Mouse (Mus musculus): Measurements from ENCODE around the gene Furin. TPM values are rescaled to one million over a fixed set of nuclear protein-coding genes. Genes with fewer than 3 reads are reported as not detected.

Furin gene
- polyA plus RNA-seq, 1 experiment from 2014 or later: 3.9 TPM

DNA sequence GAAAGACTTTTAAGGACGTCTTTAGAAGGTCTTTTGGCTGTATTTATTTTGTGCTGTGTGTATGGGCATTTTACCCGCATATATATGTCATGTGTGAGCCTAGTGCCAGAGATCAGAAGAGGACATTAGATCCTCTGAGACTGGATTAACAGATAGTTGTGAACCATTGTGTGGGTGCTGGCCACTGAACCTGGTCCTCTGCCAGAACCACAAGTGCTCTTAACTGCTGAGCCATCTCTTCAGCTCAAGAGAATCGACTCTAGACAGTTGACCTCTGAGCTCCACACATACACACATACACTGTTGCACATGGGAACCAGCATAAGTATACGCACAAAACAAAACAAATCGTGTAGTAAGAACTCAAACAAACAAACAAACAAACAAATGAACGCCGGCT, 31.3 kb upstream of the Furin start:
- Histone ChIP-seq H3K4me3 (ENCODE audit: low read depth, low read length) (no peak overlapping the region), H3K9me3 (replicated peaks; ENCODE audit: control insufficient read depth, low read length) (no peaks in the 10 kb centered on the region), H3K36me3 (ENCODE audit: control insufficient read depth, insufficient read depth, low read length) (no peaks in the 10 kb centered on the region), H3K27me3 (replicated peaks; ENCODE audit: control insufficient read depth, insufficient read depth, low read length) (no peaks in the 10 kb centered on the region), H3K27ac (ENCODE audit: low read depth, low read length) (no peak overlapping the region), H3K4me1 (ENCODE audit: control insufficient read depth, insufficient read depth, low read length) (no peaks in the 10 kb centered on the region), H3K9ac (ENCODE audit: low read length) (no peak overlapping the region), H3K4me2 (ENCODE audit: low read length) (no peak overlapping the region)
- 92% methylated on average over 7 of the region's 7 CpGs for WGBS
- no peak for DNase-seq (ENCODE audit: low spot score)
- ATAC-seq: no peak

DNA sequence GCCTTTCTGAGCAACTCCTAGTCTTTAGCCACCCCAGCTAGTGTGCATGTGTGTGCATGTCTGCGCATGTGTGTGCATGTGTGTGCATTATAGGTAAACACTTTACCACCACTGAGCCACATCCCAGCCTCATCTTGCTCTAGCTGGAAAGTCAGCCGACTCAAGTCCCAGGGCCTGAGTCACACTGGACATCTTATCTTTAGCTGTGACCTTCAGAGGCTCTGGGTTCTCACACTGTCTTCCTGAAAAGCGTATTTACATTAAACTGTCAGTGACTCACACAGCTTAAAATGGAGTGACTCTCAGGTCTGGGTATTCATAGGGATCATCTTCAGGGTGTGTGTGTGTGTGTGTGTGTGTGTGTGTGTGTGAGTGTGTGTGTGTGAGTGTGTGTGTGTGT, 30.4 kb upstream of the Furin start:
- Histone ChIP-seq H3K9me3 (replicated peaks; ENCODE audit: control insufficient read depth, low read length) (no peaks in the 10 kb centered on the region), H3K27me3 (replicated peaks; ENCODE audit: control insufficient read depth, insufficient read depth, low read length) (no peaks in the 10 kb centered on the region), H3K27ac (ENCODE audit: low read depth, low read length) (no peak overlapping the region), H3K4me3 (ENCODE audit: low read depth, low read length) (no peak overlapping the region), H3K4me2 (ENCODE audit: low read length) (no peak overlapping the region), H3K4me1 (ENCODE audit: control insufficient read depth, insufficient read depth, low read length) (no peaks in the 10 kb centered on the region), H3K36me3 (ENCODE audit: control insufficient read depth, insufficient read depth, low read length) (no peaks in the 10 kb centered on the region), H3K9ac (ENCODE audit: low read length) (no peak overlapping the region)
- DNase-seq (ENCODE audit: low spot score) (no peak), ATAC-seq (no peak)
- WGBS: 88% methylated on average over 3 of the region's 3 CpGs

DNA sequence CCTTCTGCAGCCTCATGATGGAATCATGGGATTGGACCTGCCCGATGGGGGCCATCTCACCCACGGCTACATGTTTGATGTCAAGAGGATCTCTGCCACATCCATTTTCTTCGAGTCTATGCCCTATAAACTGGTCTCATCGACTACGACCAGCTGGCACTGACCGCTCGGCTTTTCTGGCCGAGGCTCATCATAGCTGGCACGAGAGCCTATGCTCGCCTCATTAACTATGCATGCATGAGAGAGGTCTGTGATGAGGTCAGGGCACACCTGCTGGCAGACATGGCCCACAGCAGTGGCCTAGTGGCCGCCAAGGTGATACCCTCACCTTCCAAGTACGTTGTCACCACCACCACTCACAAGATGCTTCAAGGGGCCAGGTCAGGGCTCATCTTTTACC, 24.4 kb upstream of the Furin start:
- ATAC-seq: no peak
- H3K4me1 ChIP-seq (ENCODE audit: control insufficient read depth, insufficient read depth, low read length): no peaks in the 10 kb centered on the region
- DNase-seq (ENCODE audit: low spot score): no peak
- WGBS: 90% methylated on average over 12 of the region's 12 CpGs
- H3K4me3 ChIP-seq (ENCODE audit: low read depth, low read length): no peak overlapping the region
- no peaks in the 10 kb centered on the region for H3K36me3 ChIP-seq (ENCODE audit: control insufficient read depth, insufficient read depth, low read length)
- H3K9ac ChIP-seq (ENCODE audit: low read length): no peak overlapping the region
- no peaks in the 10 kb centered on the region for H3K27me3 ChIP-seq (replicated peaks; ENCODE audit: control insufficient read depth, insufficient read depth, low read length)
- H3K9me3 ChIP-seq (replicated peaks; ENCODE audit: control insufficient read depth, low read length): no peaks in the 10 kb centered on the region
- no peak overlapping the region for H3K27ac ChIP-seq (ENCODE audit: low read depth, low read length)
- no peak overlapping the region for H3K4me2 ChIP-seq (ENCODE audit: low read length)

DNA sequence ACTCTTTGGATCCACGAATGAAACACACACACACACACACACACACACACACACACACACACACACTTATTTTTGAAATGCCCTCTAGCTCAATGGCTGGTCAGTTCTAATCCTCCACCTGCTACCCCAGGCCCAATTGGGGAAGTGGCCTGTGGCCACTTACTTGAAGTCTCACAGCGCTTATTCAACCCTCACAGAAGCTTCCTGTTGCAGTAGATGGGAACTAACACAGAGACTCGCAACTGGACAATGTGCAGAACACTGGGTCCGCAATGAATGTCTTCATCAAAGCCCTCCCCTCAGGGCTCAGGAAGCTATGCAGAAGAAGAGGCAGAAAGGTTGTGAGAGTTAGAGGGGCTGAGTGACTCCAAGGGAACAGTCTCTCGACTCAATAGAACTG, 22.5 kb upstream of the Furin start:
- H3K36me3 ChIP-seq (ENCODE audit: control insufficient read depth, insufficient read depth, low read length): no peaks in the 10 kb centered on the region
- H3K27me3 ChIP-seq (replicated peaks; ENCODE audit: control insufficient read depth, insufficient read depth, low read length): no peaks in the 10 kb centered on the region
- H3K27ac ChIP-seq (ENCODE audit: low read depth, low read length): no peak overlapping the region
- no peaks in the 10 kb centered on the region for H3K9me3 ChIP-seq (replicated peaks; ENCODE audit: control insufficient read depth, low read length)
- ATAC-seq (no peak), DNase-seq (ENCODE audit: low spot score) (no peak)
- 84% methylated on average over 5 of the region's 5 CpGs for WGBS
- H3K4me1 ChIP-seq (ENCODE audit: control insufficient read depth, insufficient read depth, low read length): no peaks in the 10 kb centered on the region
- H3K4me2 ChIP-seq (ENCODE audit: low read length): no peak overlapping the region
- no peak overlapping the region for H3K4me3 ChIP-seq (ENCODE audit: low read depth, low read length)
- no peak overlapping the region for H3K9ac ChIP-seq (ENCODE audit: low read length)

DNA sequence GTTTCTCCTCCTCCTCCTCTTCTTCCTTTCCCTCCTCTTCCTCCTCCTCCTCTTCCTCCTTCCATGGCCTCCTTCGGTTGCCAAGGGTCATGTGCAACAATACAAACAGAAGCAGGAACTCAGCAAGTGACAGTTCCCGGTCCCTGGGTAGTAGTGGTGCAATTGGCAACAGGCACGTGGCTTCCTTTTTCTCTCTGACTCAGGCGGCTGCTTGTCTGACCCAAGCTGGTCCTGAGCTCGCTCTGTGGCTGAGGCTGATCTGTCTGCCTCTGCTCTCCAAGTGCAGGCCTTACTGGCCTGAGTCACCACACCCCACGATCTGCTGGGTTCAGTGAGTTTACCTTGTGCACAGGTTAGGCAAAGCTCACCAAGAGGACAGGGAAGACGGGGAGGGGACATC, 21.1 kb upstream of the Furin start:
- WGBS: 85% methylated on average over 7 of the region's 7 CpGs
- Histone ChIP-seq H3K4me2 (ENCODE audit: low read length) (no peak overlapping the region), H3K36me3 (ENCODE audit: control insufficient read depth, insufficient read depth, low read length) (no peaks in the 10 kb centered on the region), H3K27me3 (replicated peaks; ENCODE audit: control insufficient read depth, insufficient read depth, low read length) (no peaks in the 10 kb centered on the region), H3K9me3 (replicated peaks; ENCODE audit: control insufficient read depth, low read length) (no peaks in the 10 kb centered on the region), H3K4me3 (ENCODE audit: low read depth, low read length) (no peak overlapping the region), H3K9ac (ENCODE audit: low read length) (no peak overlapping the region), H3K4me1 (ENCODE audit: control insufficient read depth, insufficient read depth, low read length) (no peaks in the 10 kb centered on the region), H3K27ac (ENCODE audit: low read depth, low read length) (no peak overlapping the region)
- ATAC-seq (no peak), DNase-seq (ENCODE audit: low spot score) (no peak)

DNA sequence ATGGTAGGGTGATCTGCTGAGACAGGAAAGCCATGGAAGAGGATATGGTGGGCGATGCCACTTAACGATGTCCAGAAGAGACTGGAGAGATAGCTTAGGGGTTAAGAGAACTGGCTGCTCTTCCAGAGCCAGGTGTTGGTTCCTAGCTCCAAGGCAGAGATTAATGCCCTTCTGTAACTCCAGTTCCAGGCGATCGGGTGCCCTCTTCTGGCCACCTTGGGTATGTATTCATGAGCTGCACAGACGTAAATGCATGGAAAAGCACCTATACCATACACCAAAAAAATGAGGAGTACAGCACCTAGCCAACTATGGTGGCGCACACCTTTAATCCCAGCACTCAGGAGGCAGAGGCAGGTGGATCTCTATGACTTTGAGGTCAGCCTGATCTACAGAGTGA, 19.5 kb upstream of the Furin start:
- no peak overlapping the region for H3K9ac ChIP-seq (ENCODE audit: low read length)
- H3K4me2 ChIP-seq (ENCODE audit: low read length): no peak overlapping the region
- DNase-seq (ENCODE audit: low spot score) (no peak), ATAC-seq (no peak)
- H3K36me3 ChIP-seq (ENCODE audit: control insufficient read depth, insufficient read depth, low read length): no peaks in the 10 kb centered on the region
- no peaks in the 10 kb centered on the region for H3K27me3 ChIP-seq (replicated peaks; ENCODE audit: control insufficient read depth, insufficient read depth, low read length)
- H3K9me3 ChIP-seq (replicated peaks; ENCODE audit: control insufficient read depth, low read length): no peaks in the 10 kb centered on the region
- WGBS: 86% methylated on average over 6 of the region's 6 CpGs
- no peak overlapping the region for H3K4me3 ChIP-seq (ENCODE audit: low read depth, low read length)
- H3K27ac ChIP-seq (ENCODE audit: low read depth, low read length): no peak overlapping the region
- H3K4me1 ChIP-seq (ENCODE audit: control insufficient read depth, insufficient read depth, low read length): no peaks in the 10 kb centered on the region

DNA sequence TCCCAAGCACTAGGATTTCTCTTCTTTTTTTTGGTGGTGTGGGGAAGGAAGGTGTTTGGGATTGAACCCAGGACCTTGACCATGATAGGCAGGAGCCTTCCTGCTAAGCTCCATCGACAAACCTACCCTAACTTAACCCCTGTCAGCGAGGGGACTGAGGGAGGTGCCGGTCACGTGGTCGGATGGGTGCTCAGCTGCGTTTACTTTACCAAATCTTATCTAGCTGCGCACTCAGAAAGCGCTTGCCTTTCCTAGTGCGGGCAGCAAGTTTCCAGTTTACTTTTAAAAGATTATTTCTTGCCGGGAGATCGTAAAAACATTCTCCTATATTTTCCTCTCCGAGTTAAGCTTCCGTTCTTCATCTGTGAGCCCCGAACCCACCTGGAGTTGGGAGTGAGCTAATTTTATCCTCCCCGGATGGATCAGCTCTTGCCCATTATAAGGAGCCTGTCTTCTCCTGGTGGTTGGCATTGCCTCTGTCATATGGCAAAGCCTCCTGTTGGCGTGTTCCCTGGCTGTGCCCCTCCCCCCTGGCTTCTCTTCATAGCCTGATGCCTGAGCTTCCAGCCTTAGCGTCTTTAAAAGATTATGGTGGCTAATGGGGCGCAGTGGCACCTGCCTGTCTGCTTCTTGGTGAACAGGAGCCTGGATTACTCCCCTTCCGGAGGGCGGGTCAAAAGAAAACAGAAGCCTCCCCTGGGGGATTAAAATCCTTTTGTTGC, 17.7 kb upstream of the Furin start:
- no peaks in the 10 kb centered on the region for H3K4me1 ChIP-seq (ENCODE audit: control insufficient read depth, insufficient read depth, low read length)
- ATAC-seq (no peak), DNase-seq (ENCODE audit: low spot score) (peak; percentile 58)
- no peak overlapping the region for H3K27ac ChIP-seq (ENCODE audit: low read depth, low read length)
- no peak overlapping the region for H3K4me3 ChIP-seq (ENCODE audit: low read depth, low read length)
- no peaks in the 10 kb centered on the region for H3K27me3 ChIP-seq (replicated peaks; ENCODE audit: control insufficient read depth, insufficient read depth, low read length)
- H3K9ac ChIP-seq (ENCODE audit: low read length): no peak overlapping the region
- H3K36me3 ChIP-seq (ENCODE audit: control insufficient read depth, insufficient read depth, low read length): no peaks in the 10 kb centered on the region
- no peaks in the 10 kb centered on the region for H3K9me3 ChIP-seq (replicated peaks; ENCODE audit: control insufficient read depth, low read length)
- H3K4me2 ChIP-seq (ENCODE audit: low read length): no peak overlapping the region
- WGBS: 31% methylated on average over 20 of the region's 20 CpGs

DNA sequence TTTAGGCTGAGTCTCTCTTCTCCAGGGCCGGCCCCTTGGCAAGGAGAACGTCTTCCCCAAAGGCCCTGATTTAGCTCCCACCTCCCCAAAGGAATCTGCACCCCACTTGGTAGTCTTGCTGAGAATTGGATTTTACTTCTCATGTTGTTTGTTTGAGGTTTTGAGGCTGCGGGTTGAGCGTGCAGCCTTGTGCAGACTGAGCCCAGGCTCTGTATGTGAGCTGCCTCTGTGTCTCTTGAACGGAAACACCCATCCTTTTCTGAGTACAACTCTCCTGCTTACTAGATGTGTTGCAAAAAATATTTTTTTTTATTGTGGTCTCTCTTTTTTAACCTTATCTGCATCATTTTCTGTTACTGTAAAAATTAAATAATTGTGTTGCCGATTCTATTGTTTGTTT, 16.3 kb upstream of the Furin start:
- no peaks in the 10 kb centered on the region for H3K27me3 ChIP-seq (replicated peaks; ENCODE audit: control insufficient read depth, insufficient read depth, low read length)
- H3K9ac ChIP-seq (ENCODE audit: low read length): no peak overlapping the region
- no peak overlapping the region for H3K27ac ChIP-seq (ENCODE audit: low read depth, low read length)
- H3K4me2 ChIP-seq (ENCODE audit: low read length): no peak overlapping the region
- no peaks in the 10 kb centered on the region for H3K9me3 ChIP-seq (replicated peaks; ENCODE audit: control insufficient read depth, low read length)
- WGBS: 89% methylated on average over 6 of the region's 6 CpGs
- DNase-seq (ENCODE audit: low spot score) (no peak), ATAC-seq (no peak)
- H3K36me3 ChIP-seq (ENCODE audit: control insufficient read depth, insufficient read depth, low read length): no peaks in the 10 kb centered on the region
- H3K4me1 ChIP-seq (ENCODE audit: control insufficient read depth, insufficient read depth, low read length): no peaks in the 10 kb centered on the region
- no peak overlapping the region for H3K4me3 ChIP-seq (ENCODE audit: low read depth, low read length)

DNA sequence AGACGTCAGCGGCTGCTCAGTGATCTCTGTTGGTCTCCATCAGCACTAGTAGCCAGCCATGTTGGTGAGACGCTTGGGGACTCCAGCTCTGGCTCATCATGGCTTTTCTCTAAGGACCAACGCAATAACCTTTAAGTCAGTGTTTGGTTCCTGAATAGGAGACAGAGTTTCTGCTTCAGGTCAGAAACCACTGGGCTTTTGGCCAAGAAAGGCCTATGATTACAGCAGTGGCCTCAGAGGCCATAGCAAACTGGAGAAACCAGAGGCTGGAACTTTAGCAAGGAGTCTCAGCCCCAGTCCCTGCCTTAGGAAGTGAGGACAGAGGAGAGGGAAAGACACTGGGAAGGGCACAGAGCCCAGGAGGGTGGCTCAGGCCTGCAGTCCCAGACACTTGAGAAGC, 15.3 kb upstream of the Furin start:
- WGBS: 88% methylated on average over 4 of the region's 4 CpGs
- ATAC-seq: no peak
- H3K9ac ChIP-seq (ENCODE audit: low read length): no peak overlapping the region

More for the DNA sequence above, 15.3 kb upstream of the Furin start:
- no peak for DNase-seq (ENCODE audit: low spot score)
- H3K4me2 ChIP-seq (ENCODE audit: low read length): no peak overlapping the region
- no peaks in the 10 kb centered on the region for H3K9me3 ChIP-seq (replicated peaks; ENCODE audit: control insufficient read depth, low read length)
- no peak overlapping the region for H3K4me3 ChIP-seq (ENCODE audit: low read depth, low read length)
- no peaks in the 10 kb centered on the region for H3K4me1 ChIP-seq (ENCODE audit: control insufficient read depth, insufficient read depth, low read length)
- no peaks in the 10 kb centered on the region for H3K27me3 ChIP-seq (replicated peaks; ENCODE audit: control insufficient read depth, insufficient read depth, low read length)
- no peak overlapping the region for H3K27ac ChIP-seq (ENCODE audit: low read depth, low read length)
- no peaks in the 10 kb centered on the region for H3K36me3 ChIP-seq (ENCODE audit: control insufficient read depth, insufficient read depth, low read length)

Data from forebrain, embryonic 14.5 days (tissue).